Mouse (Mus musculus) hindbrain, embryonic 16.5 days (tissue): ENCODE results near the gene Micall2. TPM values are rescaled to one million over a fixed set of nuclear protein-coding genes. Genes with fewer than 3 reads are reported as not detected.

ENCODE experiments used
- microRNA-seq: library from miRNA; unstranded; fragments of <30 nt; microRNA quantifications from one replicate; pipeline ENCODE4, GENCODE M21; 2017
- polyA plus RNA-seq: library from polyadenylated mRNA; unstranded; fragments of >200 nt; fragmentation: Nextera tagmentation; extraction: Ambion mirVana; gene quantifications from 2 replicates; pipeline ENCODE4 v1.2.1, GENCODE M21; 2015

Micall2 gene
- polyA plus RNA-seq, 1 experiment from 2014 or later, result 12.3 TPM

Small RNA genes within 50 kb of the gene (microRNA-seq; reads per million reads assigned to microRNA genes)
- gene Mir7037, result not detected

Other genes starting within 250 kb of the Micall2 start
- gene Uncx, start 192.8 kb downstream of the Micall2 start, polyA plus RNA-seq, result 24.9 and 26.7 TPM in 2 replicates
- gene Ints1, start 39.3 kb upstream of the Micall2 start, polyA plus RNA-seq, result 27.1 and 32.6 TPM in 2 replicates
- 12.1 and 13.0 TPM in 2 replicates for gene Mafk, start 55.2 kb upstream of the Micall2 start, polyA plus RNA-seq
- gene Tmem184a, start 83.6 kb upstream of the Micall2 start, polyA plus RNA-seq, result 0.05 and 0.09 TPM in 2 replicates
- gene Gm26938, start 90.1 kb upstream of the Micall2 start, polyA plus RNA-seq, result not detected in 2 replicates
- gene Psmg3, start 90.5 kb upstream of the Micall2 start, polyA plus RNA-seq, result 70.7 and 73.0 TPM in 2 replicates
- 2.8 and 3.7 TPM in 2 replicates for gene Elfn1, start 171.6 kb upstream of the Micall2 start, polyA plus RNA-seq